Mouse (Mus musculus): ENCODE results near the gene Neurl1b. TPM values are rescaled to one million over a fixed set of nuclear protein-coding genes. Genes with fewer than 3 reads are reported as not detected.

Neurl1b gene
- polyA plus RNA-seq, 1 experiment = 1.3 TPM

- H3K4me3 ChIP-seq (replicated peaks; ENCODE audit: control insufficient read depth, low read depth, low read length) = no peak overlapping the region
- TF ChIP-seq CTCF (IDR thresholded peaks at IDR 0.05; ENCODE audit: control insufficient read depth, insufficient read depth, low read length) = no peak
- no peak for TF ChIP-seq POLR2A (IDR thresholded peaks at IDR 0.05; ENCODE audit: borderline replicate concordance, control insufficient read depth, low read depth, low read length)
- WGBS = 78% methylated on average over 4 of the region's 4 CpGs
- H3K4me1 ChIP-seq (ENCODE audit: control insufficient read depth, insufficient read depth, low read length) = no peaks in the 10 kb centered on the region; the same call in none of the 2 replicates
- no peak overlapping the region for H3K27ac ChIP-seq (ENCODE audit: control insufficient read depth, insufficient read depth, low read depth, low read length, poor library complexity)
Measured at GRCm38 (mm10) chr17:26376994-26377744, 37.5 kb upstream of the Neurl1b start.

- 22% methylated on average over 8 of the region's 8 CpGs for WGBS
- Histone ChIP-seq H3K27ac (ENCODE audit: control insufficient read depth, insufficient read depth, low read depth, low read length, poor library complexity) (no peak overlapping the region), H3K4me1 (ENCODE audit: control insufficient read depth, insufficient read depth, low read length) (no peaks in the 10 kb centered on the region; the same call in none of the 2 replicates), H3K4me3 (replicated peaks; ENCODE audit: control insufficient read depth, low read depth, low read length) (no peak overlapping the region)
- no peak for TF ChIP-seq POLR2A (IDR thresholded peaks at IDR 0.05; ENCODE audit: borderline replicate concordance, control insufficient read depth, low read depth, low read length)
- no peak for TF ChIP-seq CTCF (IDR thresholded peaks at IDR 0.05; ENCODE audit: control insufficient read depth, insufficient read depth, low read length)
Measured at GRCm38 (mm10) chr17:26380280-26380985, 34.2 kb upstream of the Neurl1b start.

- 24% methylated on average over 4 of the region's 4 CpGs for WGBS
- no peaks in the 10 kb centered on the region; the same call in none of the 2 replicates for H3K4me1 ChIP-seq (ENCODE audit: control insufficient read depth, insufficient read depth, low read length)
- TF ChIP-seq POLR2A (IDR thresholded peaks at IDR 0.05; ENCODE audit: borderline replicate concordance, control insufficient read depth, low read depth, low read length) (no peak), CTCF (IDR thresholded peaks at IDR 0.05; ENCODE audit: control insufficient read depth, insufficient read depth, low read length) (no peak)
- H3K4me3 ChIP-seq (replicated peaks; ENCODE audit: control insufficient read depth, low read depth, low read length) = no peak overlapping the region
- no peak overlapping the region for H3K27ac ChIP-seq (ENCODE audit: control insufficient read depth, insufficient read depth, low read depth, low read length, poor library complexity)
Measured at GRCm38 (mm10) chr17:26380986-26381446, 33.6 kb upstream of the Neurl1b start.

GRCm38 (mm10) chr17:26381613-26382012 is 33.0 kb upstream of the Neurl1b start:
- Histone ChIP-seq H3K27ac (ENCODE audit: control insufficient read depth, insufficient read depth, low read depth, low read length, poor library complexity) (no peak overlapping the region), H3K4me3 (replicated peaks; ENCODE audit: control insufficient read depth, low read depth, low read length) (no peak overlapping the region), H3K4me1 (ENCODE audit: control insufficient read depth, insufficient read depth, low read length) (no peaks in the 10 kb centered on the region; the same call in none of the 2 replicates)
- WGBS = under 1% methylated on average over 5 of the region's 5 CpGs
- no peak for TF ChIP-seq POLR2A (IDR thresholded peaks at IDR 0.05; ENCODE audit: borderline replicate concordance, control insufficient read depth, low read depth, low read length)
- no peak for TF ChIP-seq CTCF (IDR thresholded peaks at IDR 0.05; ENCODE audit: control insufficient read depth, insufficient read depth, low read length)

GRCm38 (mm10) chr17:26382176-26382575 is 32.5 kb upstream of the Neurl1b start:
- 77% methylated on average over 3 of the region's 3 CpGs for WGBS
- TF ChIP-seq POLR2A (IDR thresholded peaks at IDR 0.05; ENCODE audit: borderline replicate concordance, control insufficient read depth, low read depth, low read length) = no peak
- no peak for TF ChIP-seq CTCF (IDR thresholded peaks at IDR 0.05; ENCODE audit: control insufficient read depth, insufficient read depth, low read length)
- H3K4me1 ChIP-seq (ENCODE audit: control insufficient read depth, insufficient read depth, low read length) = no peaks in the 10 kb centered on the region; the same call in none of the 2 replicates
- H3K27ac ChIP-seq (ENCODE audit: control insufficient read depth, insufficient read depth, low read depth, low read length, poor library complexity) = no peak overlapping the region
- H3K4me3 ChIP-seq (replicated peaks; ENCODE audit: control insufficient read depth, low read depth, low read length) = no peak overlapping the region

GRCm38 (mm10) chr17:26382687-26383086 is 31.9 kb upstream of the Neurl1b start:
- H3K27ac ChIP-seq (ENCODE audit: control insufficient read depth, insufficient read depth, low read depth, low read length, poor library complexity) = no peak overlapping the region
- no peak overlapping the region for H3K4me3 ChIP-seq (replicated peaks; ENCODE audit: control insufficient read depth, low read depth, low read length)
- TF ChIP-seq CTCF (IDR thresholded peaks at IDR 0.05; ENCODE audit: control insufficient read depth, insufficient read depth, low read length) (no peak), POLR2A (IDR thresholded peaks at IDR 0.05; ENCODE audit: borderline replicate concordance, control insufficient read depth, low read depth, low read length) (no peak)
- WGBS = 32% methylated on average over 5 of the region's 5 CpGs
- H3K4me1 ChIP-seq (ENCODE audit: control insufficient read depth, insufficient read depth, low read length) = no peaks in the 10 kb centered on the region; the same call in none of the 2 replicates

- TF ChIP-seq POLR2A (IDR thresholded peaks at IDR 0.05; ENCODE audit: borderline replicate concordance, control insufficient read depth, low read depth, low read length) (no peak), CTCF (IDR thresholded peaks at IDR 0.05; ENCODE audit: control insufficient read depth, insufficient read depth, low read length) (no peak)
- H3K4me3 ChIP-seq (replicated peaks; ENCODE audit: control insufficient read depth, low read depth, low read length) = no peak overlapping the region
- H3K4me1 ChIP-seq (ENCODE audit: control insufficient read depth, insufficient read depth, low read length) = no peaks in the 10 kb centered on the region; the same call in none of the 2 replicates
- H3K27ac ChIP-seq (ENCODE audit: control insufficient read depth, insufficient read depth, low read depth, low read length, poor library complexity) = no peak overlapping the region
- WGBS = 89% methylated on average over 3 of the region's 3 CpGs
Measured at GRCm38 (mm10) chr17:26384111-26384510, 30.5 kb upstream of the Neurl1b start.

Measured in bone marrow, adult 2 months (tissue).